Mouse (Mus musculus) thymus, adult 2 months (tissue): Measurements from ENCODE around the gene Serpina12. TPM values are rescaled to one million over a fixed set of nuclear protein-coding genes. Genes with fewer than 3 reads are reported as not detected.

Source experiments
- DNase-seq: peaks from one replicate; pipeline ENCODE4 v3.0.0; 2021
- H3K27ac ChIP-seq: fragments of 200-500 bp; 2 replicates; pipeline ENCODE4 v1.5.1; 2012; ENCODE audit warnings: low read length, control low read depth; ENCODE audit not compliant: control insufficient read depth, insufficient read depth
- H3K27me3 ChIP-seq: fragments of 200-500 bp; 2 replicates; pipeline ENCODE4 v1.6.1; 2012; ENCODE audit warnings: mild to moderate bottlenecking, low read length, moderate library complexity, mixed read lengths; ENCODE audit not compliant: control insufficient read depth, insufficient read depth
- H3K36me3 ChIP-seq: fragments of 200-500 bp; 2 replicates; pipeline ENCODE4 v1.6.1; 2012; ENCODE audit warnings: mild to moderate bottlenecking, low read length, moderate library complexity; ENCODE audit not compliant: control insufficient read depth, insufficient read depth
- H3K4me1 ChIP-seq: fragments of 200-500 bp; replicated peaks from 2 replicates; pipeline ENCODE4 v1.6.1; 2012; ENCODE audit warnings: low read length; ENCODE audit not compliant: control insufficient read depth, insufficient read depth
- H3K4me3 ChIP-seq: fragments of 200-500 bp; 2 replicates; pipeline ENCODE4 v1.5.1; 2012; ENCODE audit warnings: mild to moderate bottlenecking, low read length, control low read depth, moderate library complexity; ENCODE audit not compliant: control insufficient read depth, insufficient read depth
- CTCF ChIP-seq: fragments of 200-500 bp; IDR thresholded peaks from 2 replicates; pipeline ENCODE4 v1.5.1; 2012; ENCODE audit warnings: mild to moderate bottlenecking, control low read depth, low read length, moderate library complexity, borderline replicate concordance; ENCODE audit not compliant: control insufficient read depth, poor library complexity, insufficient read depth; ENCODE audit errors: extremely low read depth
- POLR2A ChIP-seq: fragments of 200-500 bp; IDR thresholded peaks from 2 replicates; pipeline ENCODE4 v1.6.1; 2012; ENCODE audit warnings: mild to moderate bottlenecking, low read length, control low read depth, moderate library complexity; ENCODE audit not compliant: control insufficient read depth, poor library complexity, insufficient read depth; ENCODE audit errors: extremely low read depth
- WGBS: fragments of 180-500 bp; shearing (Covaris S2); methylation state at CpG from one replicate; pipeline ENCODE4 v1.1.7; 2018; 5-methylcytosine and 5-hydroxymethylcytosine counted together
- polyA plus RNA-seq: library from polyadenylated mRNA; depleted of rRNA; stranded (reverse); fragments of >200 nt; gene quantifications from 2 replicates; pipeline ENCODE4 v1.2.3, GENCODE M21; 2012

Serpina12 gene
- polyA plus RNA-seq, 1 experiment, result 0.15 TPM

DNA sequence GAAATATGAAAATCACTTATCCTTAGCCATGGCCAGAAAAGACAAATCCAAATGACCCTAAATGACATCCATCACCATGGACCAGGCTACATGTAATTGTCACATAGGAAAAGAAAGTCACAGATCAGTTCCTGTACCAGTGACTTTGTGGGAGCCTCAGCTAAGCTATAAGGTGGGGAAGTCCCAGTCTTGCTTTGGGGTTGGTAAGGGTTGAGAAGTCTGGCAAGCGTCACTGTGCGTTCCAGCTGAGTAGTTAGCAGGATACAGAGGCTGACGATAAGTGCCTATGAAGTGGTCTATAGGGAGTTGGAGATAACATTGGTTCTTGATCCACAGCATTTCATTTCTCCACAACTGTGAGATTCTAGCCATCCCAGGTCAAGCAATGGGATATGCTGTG is 29.0 kb downstream of the Serpina12 start:
- Histone ChIP-seq H3K4me3 (no peak overlapping the region), H3K27ac (no peak overlapping the region), H3K36me3 (no peaks in the 10 kb centered on the region), H3K27me3 (no peaks in the 10 kb centered on the region), H3K4me1 (no peaks in the 10 kb centered on the region)
- WGBS, result 60% methylated on average over 3 of the region's 3 CpGs
- DNase-seq, result no peak
- TF ChIP-seq CTCF, result no peak
- TF ChIP-seq POLR2A, result no peak

DNA sequence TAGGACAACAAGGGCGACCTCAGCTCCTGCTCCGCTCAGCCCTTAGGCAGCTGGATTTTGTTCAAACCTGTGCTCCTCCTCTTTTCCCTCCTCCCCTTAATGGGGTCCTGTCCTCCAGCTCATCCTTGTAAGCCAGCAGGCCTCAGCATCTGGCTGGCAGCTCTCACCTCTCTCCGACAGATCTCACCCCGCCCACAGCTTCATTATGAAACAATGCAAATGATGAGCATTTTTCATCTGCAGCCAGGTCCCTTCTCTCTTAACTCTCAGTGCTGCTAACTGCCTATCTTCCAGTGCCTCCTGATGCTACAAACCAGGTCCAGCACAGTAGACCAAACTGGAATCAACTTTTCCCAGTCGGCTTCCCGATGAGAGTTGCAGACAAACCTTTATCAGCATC is 30.6 kb downstream of the Serpina12 start, which contains the start of gene Serpina9:
TSS of gene Serpina9 (minus strand) at position 136 of the 400 bp plus-strand sequence.
- WGBS, result 92% methylated on average over 6 of the region's 6 CpGs
- DNase-seq, result no peak
- Histone ChIP-seq H3K4me3 (no peak within 1 kb of the TSS), H3K27me3 (no peaks in the 10 kb centered on the region), H3K27ac (no peak within 1 kb of the TSS), H3K4me1 (no peaks in the 10 kb centered on the region), H3K36me3 (no peaks in the 10 kb centered on the region)
- TF ChIP-seq CTCF (no peak), POLR2A (no peak)

DNA sequence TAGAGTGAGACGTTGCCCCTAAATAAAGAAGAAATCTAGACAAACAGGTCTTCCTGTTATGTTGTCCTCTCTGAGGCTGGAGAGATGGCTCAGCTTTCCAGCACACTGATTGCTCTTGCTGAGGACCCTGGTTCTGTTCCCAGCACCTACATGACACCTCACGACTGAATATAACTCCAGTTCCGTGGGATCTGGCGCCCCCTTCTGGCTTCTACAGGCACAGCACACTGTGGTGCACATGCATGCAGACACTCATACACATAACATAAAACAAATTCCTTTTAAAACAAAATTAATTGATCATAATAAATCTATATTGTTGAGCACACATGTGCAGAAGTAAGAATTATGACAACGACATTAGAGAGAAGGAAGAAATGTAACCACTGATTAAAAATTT is 39.6 kb downstream of the Serpina12 start:
- TF ChIP-seq POLR2A (no peak), CTCF (no peak)
- WGBS, result 93% methylated on average over 5 of the region's 5 CpGs

DNA sequence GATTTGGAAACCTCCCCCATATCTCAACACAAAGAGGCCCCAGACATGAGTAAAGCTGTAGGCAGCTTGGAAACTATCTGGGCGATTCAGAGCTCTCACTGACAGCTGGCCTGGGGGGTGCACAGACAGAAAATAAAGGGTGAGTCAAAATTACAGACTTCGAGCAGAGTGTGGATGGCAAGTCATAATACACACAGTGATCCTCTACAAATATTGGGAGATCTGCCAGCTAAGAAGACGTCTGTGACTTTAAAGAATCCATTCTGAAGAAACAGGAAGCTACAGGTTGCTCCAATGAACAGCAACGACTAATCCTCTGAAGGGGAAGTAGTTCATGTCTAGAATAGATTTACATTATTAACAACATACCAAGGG is 41.0 kb downstream of the Serpina12 start:
- Histone ChIP-seq H3K27me3 (no peaks in the 10 kb centered on the region), H3K27ac (no peak overlapping the region), H3K4me3 (no peak overlapping the region), H3K4me1 (no peaks in the 10 kb centered on the region; the same call in 1 of the 2 replicates), H3K36me3 (no peaks in the 10 kb centered on the region)
- 38% methylated on average over 4 of the region's 4 CpGs for WGBS
- no peak for DNase-seq
- TF ChIP-seq POLR2A (no peak), CTCF (no peak)

More for the DNA sequence above, 39.6 kb downstream of the Serpina12 start:
- Histone ChIP-seq H3K4me1 (no peaks in the 10 kb centered on the region; the same call in 1 of the 2 replicates), H3K4me3 (no peak overlapping the region), H3K36me3 (no peaks in the 10 kb centered on the region), H3K27ac (no peak overlapping the region), H3K27me3 (no peaks in the 10 kb centered on the region)
- DNase-seq, result no peak

DNA sequence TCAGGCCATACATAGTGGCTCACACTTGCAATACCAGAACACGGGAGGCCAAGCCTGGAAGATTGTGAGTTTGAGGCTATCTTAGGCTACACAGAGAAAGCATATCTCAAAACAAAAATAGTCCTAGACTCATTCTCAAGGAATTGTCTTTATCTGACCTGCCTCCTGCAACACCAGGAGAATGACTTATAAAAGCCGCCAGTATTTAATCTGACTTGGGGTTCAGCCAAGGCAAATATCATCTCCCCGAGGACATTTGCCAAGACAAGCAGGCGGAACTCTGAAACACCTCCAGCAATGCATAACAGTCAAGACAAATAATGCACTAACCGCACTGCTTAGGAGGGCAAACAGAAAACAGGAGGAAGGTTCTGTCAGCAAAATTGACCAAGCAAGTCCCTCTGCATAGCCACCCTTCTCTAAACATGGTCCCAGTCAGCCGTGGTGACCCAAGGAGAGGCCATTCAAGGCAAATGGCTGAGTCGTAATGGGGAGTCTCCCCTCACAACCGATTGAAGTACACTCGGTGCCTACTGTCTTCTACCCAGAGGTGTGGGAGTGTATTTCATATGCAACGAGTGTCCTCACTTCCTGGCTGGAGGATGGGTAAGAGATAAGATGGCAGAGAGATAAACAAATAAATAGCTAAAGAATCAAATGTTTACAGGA is 41.5 kb downstream of the Serpina12 start:
- no peak overlapping the region for H3K27ac ChIP-seq
- H3K4me1 ChIP-seq, result no peaks in the 10 kb centered on the region; the same call in 1 of the 2 replicates
- H3K27me3 ChIP-seq, result no peaks in the 10 kb centered on the region

DNA sequence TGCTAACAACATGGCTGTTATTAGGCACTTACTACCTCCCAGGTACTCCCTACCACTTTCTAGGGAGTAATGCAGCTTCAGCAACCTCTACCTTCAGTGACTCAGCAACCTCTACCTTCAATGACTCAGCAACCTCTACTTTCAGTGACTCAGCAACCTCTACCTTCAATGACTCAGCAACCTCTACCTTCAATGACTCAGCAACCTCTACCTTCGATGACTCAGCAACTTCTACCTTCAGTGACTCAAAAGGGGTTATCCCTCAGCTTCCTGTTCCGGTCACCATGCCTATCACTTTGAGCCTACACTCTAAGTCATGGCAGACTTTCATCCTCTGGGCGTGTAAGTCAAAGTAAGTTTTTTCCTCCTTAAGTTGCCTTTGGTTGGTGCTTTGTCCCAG is 43.6 kb downstream of the Serpina12 start:
- no peak for TF ChIP-seq POLR2A
- no peak for TF ChIP-seq CTCF
- no peaks in the 10 kb centered on the region for H3K36me3 ChIP-seq
- DNase-seq, result no peak
- H3K27me3 ChIP-seq, result no peaks in the 10 kb centered on the region
- H3K4me1 ChIP-seq, result no peaks in the 10 kb centered on the region; the same call in 1 of the 2 replicates
- no peak overlapping the region for H3K4me3 ChIP-seq
- WGBS, result 85% methylated on average over 3 of the region's 3 CpGs
- no peak overlapping the region for H3K27ac ChIP-seq

More for the DNA sequence above, 41.5 kb downstream of the Serpina12 start:
- DNase-seq, result no peak
- WGBS, result 93% methylated on average over 10 of the region's 10 CpGs
- Histone ChIP-seq H3K36me3 (no peaks in the 10 kb centered on the region), H3K4me3 (no peak overlapping the region)
- no peak for TF ChIP-seq POLR2A
- no peak for TF ChIP-seq CTCF

DNA sequence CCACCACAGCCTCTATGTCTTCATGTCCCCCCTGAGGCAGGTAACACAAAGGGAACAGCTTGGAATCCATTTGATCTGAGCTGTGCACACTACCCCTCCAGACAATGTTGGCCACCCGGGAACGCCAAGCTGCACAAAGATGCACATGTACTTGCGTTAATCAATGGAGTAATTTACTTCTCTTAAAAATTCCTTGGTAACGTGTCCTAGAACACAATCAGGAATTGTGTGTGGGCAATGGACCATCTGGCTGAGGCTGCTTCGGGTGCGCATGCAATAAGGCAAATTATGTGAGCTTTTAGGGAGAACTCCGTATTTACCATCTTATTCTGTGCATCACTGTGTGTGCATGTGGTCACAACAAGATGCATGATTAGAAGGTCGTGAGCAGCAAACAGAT is 44.6 kb downstream of the Serpina12 start:
- 93% methylated on average over 8 of the region's 8 CpGs for WGBS
- no peak for DNase-seq
- TF ChIP-seq POLR2A (no peak), CTCF (no peak)

More for the DNA sequence above, 44.6 kb downstream of the Serpina12 start:
- no peak overlapping the region for H3K27ac ChIP-seq
- H3K27me3 ChIP-seq, result no peaks in the 10 kb centered on the region
- no peak overlapping the region for H3K4me3 ChIP-seq
- H3K36me3 ChIP-seq, result no peaks in the 10 kb centered on the region
- no peaks in the 10 kb centered on the region; the same call in 1 of the 2 replicates for H3K4me1 ChIP-seq
